Mouse (Mus musculus): ENCODE measurements around the gene Alkbh5.
"Not testable (repeated sequence)": the region's sequence is repeated elsewhere in the genome, so short reads cannot be mapped to it uniquely, and the experiment has no call there.

GRCm38 (mm10) chr11:60574006-60574405, 37.8 kb downstream of the Alkbh5 start:
- not testable (repeated sequence) for TF ChIP-seq CTCF (IDR thresholded peaks at IDR 0.05; ENCODE audit: control insufficient read depth, insufficient read depth, insufficient read length); MAX (IDR thresholded peaks at IDR 0.05); MYOD1 (IDR thresholded peaks at IDR 0.05; ENCODE audit: control insufficient read depth, insufficient read length, low read depth); MYOG (IDR thresholded peaks at IDR 0.05; ENCODE audit: control insufficient read depth, extremely low read depth, insufficient read length); USF1 (IDR thresholded peaks at IDR 0.05; ENCODE audit: low read depth); CEBPB (IDR thresholded peaks at IDR 0.05; ENCODE audit: low read depth); FOSL1 (IDR thresholded peaks at IDR 0.05; ENCODE audit: insufficient read depth, low read length, poor library complexity, severe bottlenecking)
